Mouse (Mus musculus) midbrain, embryonic 11.5 days (tissue): ENCODE data around the gene Tada3. TPM values are rescaled to one million over a fixed set of nuclear protein-coding genes. Genes with fewer than 3 reads are reported as not detected.

Experiments used
- ATAC-seq: fragments of 200-750 bp; cut with Nextera tagmentation; 2 replicates; pipeline ENCODE4 v1.8.0; 2017; ENCODE audit warnings: moderate TSS enrichment, moderate library complexity; ENCODE audit not compliant: low FRiP score
- DNase-seq: peaks from one replicate; pipeline ENCODE4 v3.0.0; 2015; ENCODE audit warnings: low spot score; ENCODE audit errors: missing footprints
- H3K27ac ChIP-seq: fragments of 300-500 bp; sonication (generic); 2 replicates; pipeline ENCODE4 v1.5.1; 2014; ENCODE audit warnings: low read depth, low read length
- H3K27me3 ChIP-seq: fragments of 300-500 bp; sonication (generic); 2 replicates; pipeline ENCODE4 v1.6.1; 2014; ENCODE audit warnings: mild to moderate bottlenecking, low read length, moderate library complexity, mixed read lengths; ENCODE audit not compliant: control insufficient read depth, insufficient read depth
- H3K36me3 ChIP-seq: fragments of 300-500 bp; sonication (generic); 2 replicates; pipeline ENCODE4 v1.6.1; 2014; ENCODE audit warnings: mild to moderate bottlenecking, low read length, moderate library complexity, mixed read lengths; ENCODE audit not compliant: control insufficient read depth, insufficient read depth
- H3K4me1 ChIP-seq: fragments of 300-500 bp; sonication (generic); 2 replicates; pipeline ENCODE4 v1.6.1; 2014; ENCODE audit warnings: low read length; ENCODE audit not compliant: control insufficient read depth, insufficient read depth
- H3K4me2 ChIP-seq: fragments of 300-500 bp; sonication (generic); 2 replicates; pipeline ENCODE4 v1.6.1; 2014; ENCODE audit warnings: mild to moderate bottlenecking, moderate library complexity
- H3K4me3 ChIP-seq: fragments of 300-500 bp; sonication (generic); 2 replicates; pipeline ENCODE4 v1.5.1; 2014; ENCODE audit warnings: low read depth, low read length
- H3K9ac ChIP-seq: fragments of 300-500 bp; sonication (generic); 2 replicates; pipeline ENCODE4 v1.6.1; 2014; ENCODE audit warnings: low read length
- H3K9me3 ChIP-seq: fragments of 300-500 bp; sonication (generic); 2 replicates; pipeline ENCODE4 v1.6.1; 2016; ENCODE audit warnings: low read length; ENCODE audit not compliant: control insufficient read depth
- WGBS: fragments of 180-500 bp; shearing (Covaris S2); extraction: QIAGEN DNeasy Blood & Tissue Kit; methylation state at CpG from one replicate; pipeline ENCODE4 v1.1.7; 2014; 5-methylcytosine and 5-hydroxymethylcytosine counted together
- polyA plus RNA-seq: library from polyadenylated mRNA; unstranded; fragments of >200 nt; fragmentation: Nextera tagmentation; extraction: Ambion mirVana; gene quantifications from 2 replicates; pipeline ENCODE4 v1.2.1, GENCODE M21; 2014

The Tada3 gene
- polyA plus RNA-seq, 1 experiment from 2014 or later: 62.4 TPM

DNA sequence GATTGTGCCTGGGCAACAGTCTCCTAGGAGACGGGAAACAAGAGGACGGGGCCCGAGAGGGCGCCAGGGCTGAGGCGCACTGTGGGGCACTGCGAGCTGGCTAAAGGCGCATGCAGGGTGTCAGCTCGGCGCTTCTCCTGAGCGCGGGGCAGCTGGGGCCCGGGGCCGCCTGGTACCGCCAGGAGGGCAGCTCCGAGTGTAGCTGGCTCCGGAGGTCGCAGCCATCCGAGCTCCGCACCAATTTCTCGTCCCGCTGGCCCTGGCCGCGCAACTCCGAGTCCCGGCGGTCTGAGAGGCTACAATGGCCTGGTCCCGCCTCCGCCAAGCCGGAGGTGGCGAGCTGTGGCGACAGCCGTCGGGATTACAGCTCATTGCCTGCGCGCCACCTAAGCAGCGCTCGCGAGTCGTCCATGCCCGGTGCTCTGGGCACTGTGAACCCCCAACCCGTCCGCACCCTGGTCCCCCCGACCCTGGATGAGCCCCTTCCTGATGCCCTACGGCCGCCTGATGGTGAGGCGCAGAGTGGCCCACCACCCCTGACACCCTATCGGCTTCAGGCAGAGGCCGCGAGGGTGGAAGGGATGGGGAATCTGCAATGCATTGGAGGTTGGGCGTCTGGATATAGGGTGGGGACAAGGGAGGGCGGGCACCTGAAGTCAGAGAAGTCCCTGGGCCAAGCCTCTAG, 14.8 kb upstream of the Tada3 start:
- H3K27ac ChIP-seq: peak overlapping the region; percentile 45
- H3K27me3 ChIP-seq: no peaks in the 10 kb centered on the region
- H3K4me1 ChIP-seq: peaks cover 7% of the 10 kb centered on the region; the same call in 1 of the 2 replicates
- H3K9ac ChIP-seq: peak overlapping the region; percentile 61
- peak; percentile 93 for ATAC-seq
- WGBS: 1% methylated on average over 51 of the region's 51 CpGs
- peak; percentile 96 for DNase-seq
- H3K4me3 ChIP-seq: peak overlapping the region; percentile 41
- peaks cover 17% of the 10 kb centered on the region for H3K36me3 ChIP-seq
- H3K9me3 ChIP-seq: no peaks in the 10 kb centered on the region
- peak overlapping the region; percentile 68 for H3K4me2 ChIP-seq

DNA sequence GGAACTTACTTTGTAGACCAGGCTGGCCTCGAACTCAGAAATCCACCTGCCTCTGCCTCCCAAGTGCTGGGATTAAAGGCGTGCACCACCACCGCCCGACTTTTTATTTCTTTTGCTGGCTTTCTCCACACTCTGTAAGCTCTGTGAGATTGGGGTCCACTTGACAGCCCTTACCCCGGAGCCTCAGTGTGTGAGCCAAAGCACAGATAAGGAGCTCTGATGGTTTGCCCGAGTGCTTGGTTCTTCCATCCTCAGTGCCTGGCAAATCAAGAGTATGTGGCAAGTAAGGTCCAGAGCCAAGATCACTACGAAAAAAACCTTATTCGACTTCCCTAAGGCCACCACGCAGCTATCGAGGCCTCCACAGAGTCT, 14.3 kb upstream of the Tada3 start:
- Histone ChIP-seq H3K4me1 (peaks cover 7% of the 10 kb centered on the region; the same call in 1 of the 2 replicates), H3K27me3 (no peaks in the 10 kb centered on the region), H3K4me2 (peak overlapping the region; percentile 68), H3K27ac (peak overlapping the region; percentile 45), H3K4me3 (peak overlapping the region; percentile 41), H3K9ac (peak overlapping the region; percentile 61), H3K36me3 (peaks cover 19% of the 10 kb centered on the region), H3K9me3 (no peaks in the 10 kb centered on the region)
- ATAC-seq (peak; percentile 51), DNase-seq (no peak)
- 23% methylated on average over 10 of the region's 10 CpGs for WGBS

DNA sequence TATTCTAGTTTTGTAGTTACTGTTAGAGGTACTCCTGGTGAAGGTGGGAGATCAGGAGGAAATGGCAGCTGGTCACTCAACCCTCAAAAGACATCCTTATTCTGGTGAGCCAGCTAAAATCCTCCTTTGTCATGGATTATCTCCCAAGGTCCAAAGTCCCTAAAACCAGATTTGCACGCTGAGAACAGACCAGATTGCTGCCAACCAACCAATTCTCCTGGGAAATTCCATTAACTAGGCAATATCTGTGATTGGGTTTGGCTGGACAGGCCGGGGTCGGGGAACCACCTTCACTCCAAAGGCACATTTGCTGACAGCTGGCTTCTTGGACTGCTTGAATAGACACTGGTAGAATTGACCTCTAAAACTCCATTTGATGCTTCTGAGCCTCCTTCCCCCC, 13.0 kb upstream of the Tada3 start:
- Histone ChIP-seq H3K4me3 (no peak overlapping the region), H3K4me1 (peaks cover 7% of the 10 kb centered on the region; the same call in 1 of the 2 replicates), H3K27ac (no peak overlapping the region), H3K27me3 (no peaks in the 10 kb centered on the region), H3K9ac (no peak overlapping the region), H3K9me3 (no peaks in the 10 kb centered on the region), H3K36me3 (peaks cover 23% of the 10 kb centered on the region), H3K4me2 (no peak overlapping the region)
- no peak for DNase-seq
- WGBS: 81% methylated on average over 3 of the region's 3 CpGs
- ATAC-seq: no peak

DNA sequence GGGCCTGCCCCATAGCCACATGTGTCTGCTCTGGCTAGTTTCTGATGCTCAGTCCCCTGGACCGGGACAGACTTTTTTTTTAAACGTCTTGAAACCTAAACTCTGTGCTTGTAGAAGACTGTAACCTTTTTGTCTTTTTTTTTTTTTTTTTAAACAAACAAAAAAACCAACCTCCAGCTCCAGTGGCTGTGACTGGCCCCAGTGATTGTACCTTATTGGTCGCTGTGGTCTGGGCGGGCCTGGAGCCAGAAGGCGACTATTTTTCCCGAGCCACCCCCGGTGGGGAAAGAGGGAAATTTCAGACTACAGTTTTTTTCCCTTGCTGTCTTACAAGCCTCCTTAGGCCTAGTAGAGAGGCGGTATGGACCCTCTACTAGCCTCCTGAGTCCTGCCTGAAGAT, 11.3 kb upstream of the Tada3 start, which contains the start of gene Ttll3:
TSS of gene Ttll3 (plus strand) at position 301 of the 400 bp plus-strand sequence.
- 82% methylated on average over 8 of the region's 8 CpGs for WGBS
- Histone ChIP-seq H3K27me3 (no peaks in the 10 kb centered on the region), H3K36me3 (peaks cover 33% of the 10 kb centered on the region), H3K9me3 (no peaks in the 10 kb centered on the region), H3K9ac (no peak within 1 kb of the TSS), H3K4me2 (no peak within 1 kb of the TSS), H3K27ac (no peak within 1 kb of the TSS), H3K4me1 (peaks cover 7% of the 10 kb centered on the region; the same call in 1 of the 2 replicates), H3K4me3 (no peak within 1 kb of the TSS)
- ATAC-seq (no peak), DNase-seq (peak; percentile 8)

DNA sequence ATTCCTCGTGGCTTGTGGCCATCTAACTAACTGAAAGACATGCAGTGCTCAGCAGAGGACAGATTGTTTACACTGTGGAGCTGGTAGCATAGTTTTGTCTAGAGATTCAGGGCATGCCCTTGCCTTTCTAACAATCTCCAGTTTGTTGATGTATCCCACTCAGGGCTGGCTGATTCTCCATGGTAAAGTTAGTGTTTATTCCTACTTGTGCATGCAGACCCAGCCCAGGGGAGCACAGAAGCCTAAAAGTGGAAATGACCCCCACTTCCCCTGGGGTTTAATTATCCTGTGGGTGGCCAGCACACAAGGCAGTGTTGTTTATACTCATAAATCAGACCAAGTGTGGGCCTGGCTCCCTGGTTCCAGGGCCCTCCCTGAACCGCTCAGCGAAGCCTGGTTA, 8.3 kb upstream of the Tada3 start:
- H3K9me3 ChIP-seq: no peaks in the 10 kb centered on the region
- 87% methylated on average over 3 of the region's 3 CpGs for WGBS
- ATAC-seq: no peak

DNA sequence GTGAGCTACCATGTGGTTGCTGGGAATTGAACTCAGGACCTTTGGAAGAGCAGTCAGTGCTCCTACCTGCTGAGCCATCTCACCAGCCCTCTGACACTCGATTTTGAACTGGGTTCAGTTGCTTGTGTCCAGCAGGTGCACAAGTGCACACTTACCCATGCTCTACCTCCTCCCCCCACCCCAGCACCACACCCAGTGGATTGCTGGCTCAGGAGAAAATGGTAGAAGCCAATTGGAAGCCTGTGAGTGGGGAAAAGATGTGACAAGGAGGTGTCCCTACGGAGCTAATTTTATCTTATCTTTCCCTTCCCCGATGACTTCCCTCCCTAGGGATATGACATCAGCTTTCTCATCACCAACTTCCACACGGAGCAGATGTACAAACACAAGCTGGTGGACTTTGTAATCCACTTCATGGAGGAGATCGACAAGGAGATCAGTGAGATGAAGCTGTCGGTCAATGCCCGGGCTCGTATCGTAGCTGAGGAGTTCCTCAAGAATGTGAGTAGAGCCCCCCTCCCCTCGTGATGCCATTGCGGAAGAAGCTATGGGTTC, 7.6 kb upstream of the Tada3 start:
- Histone ChIP-seq H3K4me3 (no peak overlapping the region), H3K27me3 (no peaks in the 10 kb centered on the region), H3K36me3 (peaks cover 44% of the 10 kb centered on the region), H3K9me3 (no peaks in the 10 kb centered on the region), H3K9ac (no peak overlapping the region), H3K4me1 (no peaks in the 10 kb centered on the region), H3K27ac (no peak overlapping the region), H3K4me2 (no peak overlapping the region)
- WGBS: 91% methylated on average over 11 of the region's 11 CpGs
- ATAC-seq: no peak
- no peak for DNase-seq

More for the DNA sequence above, 8.3 kb upstream of the Tada3 start:
- Histone ChIP-seq H3K4me3 (no peak overlapping the region), H3K27ac (no peak overlapping the region), H3K27me3 (no peaks in the 10 kb centered on the region), H3K36me3 (peaks cover 44% of the 10 kb centered on the region), H3K4me1 (no peaks in the 10 kb centered on the region), H3K4me2 (no peak overlapping the region), H3K9ac (no peak overlapping the region)
- no peak for DNase-seq

DNA sequence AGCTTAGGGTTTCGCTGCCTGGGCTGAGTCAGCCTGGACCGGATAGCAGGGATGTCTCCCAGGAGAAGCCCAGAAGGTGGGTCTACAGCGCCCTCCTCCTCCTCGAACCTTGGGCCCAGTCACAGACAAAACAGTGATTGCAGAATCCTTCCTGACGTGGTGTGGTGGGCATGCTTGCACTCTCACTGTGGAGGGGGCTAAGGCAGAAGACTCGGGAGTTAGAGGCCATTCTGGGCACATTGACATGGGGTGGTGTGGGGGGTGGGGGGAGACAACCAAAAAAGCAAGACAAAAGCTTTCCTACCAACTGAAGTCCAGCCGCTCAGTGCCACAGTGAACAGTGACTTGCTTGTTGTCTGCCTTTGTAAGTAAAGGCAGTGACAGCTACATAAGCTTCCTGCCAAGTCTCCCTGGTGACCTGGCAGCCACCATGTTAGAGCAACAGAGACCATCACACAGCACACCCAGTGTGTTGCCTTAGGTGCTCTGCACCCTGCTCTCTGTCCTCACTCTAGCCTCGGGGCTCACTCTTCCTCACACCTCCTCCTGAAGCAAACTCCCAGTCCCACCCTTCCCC, 6.8 kb upstream of the Tada3 start:
- H3K4me2 ChIP-seq: no peak overlapping the region
- H3K9me3 ChIP-seq: no peaks in the 10 kb centered on the region
- H3K4me3 ChIP-seq: no peak overlapping the region
- H3K36me3 ChIP-seq: peaks cover 40% of the 10 kb centered on the region
- H3K4me1 ChIP-seq: peaks cover 1% of the 10 kb centered on the region; the same call in 1 of the 2 replicates
- no peaks in the 10 kb centered on the region for H3K27me3 ChIP-seq
- ATAC-seq: no peak
- WGBS: 94% methylated on average over 8 of the region's 8 CpGs
- H3K27ac ChIP-seq: no peak overlapping the region
- no peak overlapping the region for H3K9ac ChIP-seq
- no peak for DNase-seq

DNA sequence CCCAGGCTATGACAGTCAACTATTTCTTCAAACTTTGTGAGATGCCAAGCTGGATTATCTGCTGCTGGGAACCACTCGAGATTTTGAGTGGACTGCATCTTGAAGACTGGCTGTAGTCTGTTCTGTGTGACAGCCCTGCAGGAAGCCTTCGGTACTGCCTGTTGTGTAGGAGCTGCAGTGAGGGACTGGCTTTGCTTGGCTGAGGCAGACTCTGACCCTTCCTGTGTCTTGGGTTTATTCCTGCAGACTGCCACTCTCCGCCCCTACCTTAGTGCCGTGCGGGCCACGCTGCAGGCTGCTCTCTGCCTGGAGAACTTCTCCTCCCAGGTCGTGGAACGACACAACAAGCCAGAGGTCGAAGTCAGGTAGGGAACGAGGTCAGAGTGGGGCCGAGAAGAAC, 2.8 kb upstream of the Tada3 start:
- H3K4me2 ChIP-seq: no peak overlapping the region
- H3K4me3 ChIP-seq: no peak overlapping the region
- no peaks in the 10 kb centered on the region for H3K9me3 ChIP-seq
- peaks cover 23% of the 10 kb centered on the region for H3K36me3 ChIP-seq
- ATAC-seq: no peak
- WGBS: 93% methylated on average over 11 of the region's 11 CpGs
- H3K27ac ChIP-seq: no peak overlapping the region
- peaks cover 11% of the 10 kb centered on the region for H3K4me1 ChIP-seq
- DNase-seq: no peak
- H3K9ac ChIP-seq: no peak overlapping the region
- no peaks in the 10 kb centered on the region for H3K27me3 ChIP-seq

DNA sequence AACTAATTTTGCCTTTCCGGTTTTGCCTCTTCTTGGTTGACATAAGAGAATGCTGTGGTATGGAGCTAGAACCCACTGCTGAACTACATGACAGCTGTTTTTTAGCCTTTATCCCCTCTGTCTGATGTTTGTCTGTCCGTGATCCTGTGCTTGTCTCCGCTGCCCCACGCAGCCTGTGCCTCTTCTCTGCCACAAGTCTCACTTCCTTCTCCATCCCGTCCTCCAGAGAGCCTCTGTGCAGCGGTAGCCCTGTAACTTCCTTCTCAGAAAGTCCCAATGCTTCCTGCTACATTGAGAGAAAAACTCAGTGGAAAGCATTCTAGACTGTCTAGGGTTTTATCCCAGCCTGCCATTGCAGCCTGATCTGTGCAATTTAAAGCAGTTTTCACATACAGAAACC, 1.6 kb upstream of the Tada3 start:
- ATAC-seq: no peak
- H3K27ac ChIP-seq: no peak overlapping the region
- no peaks in the 10 kb centered on the region for H3K27me3 ChIP-seq
- peak overlapping the region; percentile 98; the same call in 1 of the 2 replicates for H3K4me3 ChIP-seq
- no peaks in the 10 kb centered on the region for H3K9me3 ChIP-seq
- peaks cover 11% of the 10 kb centered on the region for H3K4me1 ChIP-seq
- peaks cover 16% of the 10 kb centered on the region; the same call in 1 of the 2 replicates for H3K36me3 ChIP-seq
- 93% methylated on average over 6 of the region's 6 CpGs for WGBS
- no peak overlapping the region for H3K9ac ChIP-seq
- H3K4me2 ChIP-seq: peak overlapping the region; percentile 11
- no peak for DNase-seq
